Mouse (Mus musculus): Measurements from ENCODE around the gene Klk12. TPM values are rescaled to one million over a fixed set of nuclear protein-coding genes. Genes with fewer than 3 reads are reported as not detected.

The Klk12 gene
- polyA plus RNA-seq, 1 experiment from 2014 or later, result 0.19 TPM

DNA sequence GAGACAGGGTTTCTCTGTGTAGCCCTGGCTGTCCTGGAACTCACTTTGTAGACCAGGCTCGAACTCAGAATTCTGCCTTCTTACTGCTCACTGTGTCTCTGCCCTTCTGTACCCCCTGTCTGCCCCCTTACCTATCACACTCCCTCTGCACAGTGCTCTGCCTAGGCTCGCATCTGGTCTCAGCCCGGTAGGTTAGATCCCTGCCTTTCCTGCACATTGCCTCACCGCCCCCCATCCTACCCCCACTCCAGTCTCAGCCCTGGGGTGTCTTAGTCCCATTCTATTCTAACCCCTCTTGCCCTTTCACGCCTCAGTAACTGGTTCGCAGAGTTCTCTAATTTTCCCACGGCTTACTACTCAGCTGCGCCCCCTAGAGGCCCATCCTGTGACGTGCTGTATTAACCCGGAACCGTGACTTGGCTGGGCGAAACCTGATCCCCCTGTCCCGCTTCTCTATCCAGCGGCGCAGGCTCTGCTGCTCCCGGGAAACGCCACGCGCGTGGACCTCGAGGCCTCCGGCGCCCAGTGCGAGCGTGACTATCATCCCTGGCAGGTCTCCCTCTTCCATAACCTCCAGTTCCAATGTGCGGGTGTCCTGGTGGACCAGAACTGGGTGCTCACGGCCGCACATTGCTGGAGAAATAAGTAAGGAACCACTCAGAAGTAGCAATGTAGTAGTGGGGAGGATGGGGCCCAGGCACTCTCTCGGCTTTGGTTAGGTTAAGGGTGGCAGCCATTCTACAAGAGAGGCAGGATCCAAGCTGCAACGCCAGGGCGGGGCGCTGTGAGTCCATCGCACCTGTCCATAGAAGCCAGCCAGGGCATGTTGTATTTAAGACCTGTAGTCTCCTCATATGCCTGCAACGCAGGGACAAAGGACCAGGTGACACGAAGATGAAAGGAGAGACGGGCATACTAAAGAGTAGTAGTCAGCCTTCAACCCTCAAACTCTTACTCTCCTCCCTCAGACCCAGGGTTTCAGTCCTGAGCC, 13.9 kb downstream of the Klk12 start:
- peak overlapping the region; percentile 53 for H3K9ac ChIP-seq (ENCODE audit: low read length)
- 8% methylated on average over 36 of the region's 36 CpGs for WGBS

DNA sequence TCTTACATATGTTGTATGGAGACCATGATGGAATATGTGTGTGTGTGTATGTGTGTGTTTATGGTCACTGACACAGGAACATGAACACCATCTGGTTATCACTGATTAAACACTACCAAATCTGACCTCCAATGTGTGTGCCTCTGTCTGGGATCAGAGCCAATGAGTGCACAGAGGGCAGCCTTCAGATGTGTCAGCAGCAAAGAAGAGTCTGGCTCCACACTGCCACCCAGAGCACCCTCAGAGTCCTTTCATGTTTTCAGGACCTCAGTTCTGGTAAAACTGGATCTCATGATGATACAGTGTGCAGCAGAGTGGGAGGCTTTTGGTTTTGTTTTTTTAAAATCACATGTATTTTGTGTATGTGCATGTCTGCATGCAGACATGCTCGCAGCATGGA, 16.6 kb downstream of the Klk12 start:
- Histone ChIP-seq H3K4me2 (ENCODE audit: low read length) (no peak overlapping the region), H3K4me1 (ENCODE audit: control insufficient read depth, insufficient read depth, low read length) (no peaks in the 10 kb centered on the region), H3K27me3 (replicated peaks; ENCODE audit: control insufficient read depth, insufficient read depth, low read length) (no peaks in the 10 kb centered on the region), H3K27ac (ENCODE audit: low read depth, low read length) (no peak overlapping the region), H3K4me3 (ENCODE audit: low read depth, low read length) (no peak overlapping the region), H3K9me3 (replicated peaks; ENCODE audit: control insufficient read depth, low read length) (no peaks in the 10 kb centered on the region), H3K9ac (ENCODE audit: low read length) (no peak overlapping the region), H3K36me3 (ENCODE audit: control insufficient read depth, insufficient read depth, low read length) (no peaks in the 10 kb centered on the region)
- WGBS, result 92% methylated on average over 1 of the region's 1 CpGs
- ATAC-seq (no peak), DNase-seq (ENCODE audit: low spot score) (no peak)

More for the DNA sequence above, 13.9 kb downstream of the Klk12 start:
- H3K4me1 ChIP-seq (ENCODE audit: control insufficient read depth, insufficient read depth, low read length), result no peaks in the 10 kb centered on the region
- H3K36me3 ChIP-seq (ENCODE audit: control insufficient read depth, insufficient read depth, low read length), result no peaks in the 10 kb centered on the region
- no peaks in the 10 kb centered on the region for H3K27me3 ChIP-seq (replicated peaks; ENCODE audit: control insufficient read depth, insufficient read depth, low read length)
- H3K4me3 ChIP-seq (ENCODE audit: low read depth, low read length), result peak overlapping the region; percentile 20
- H3K27ac ChIP-seq (ENCODE audit: low read depth, low read length), result no peak overlapping the region
- H3K4me2 ChIP-seq (ENCODE audit: low read length), result peak overlapping the region; percentile 62
- DNase-seq (ENCODE audit: low spot score) (peak; percentile 75), ATAC-seq (peak; percentile 75)
- no peaks in the 10 kb centered on the region for H3K9me3 ChIP-seq (replicated peaks; ENCODE audit: control insufficient read depth, low read length)

DNA sequence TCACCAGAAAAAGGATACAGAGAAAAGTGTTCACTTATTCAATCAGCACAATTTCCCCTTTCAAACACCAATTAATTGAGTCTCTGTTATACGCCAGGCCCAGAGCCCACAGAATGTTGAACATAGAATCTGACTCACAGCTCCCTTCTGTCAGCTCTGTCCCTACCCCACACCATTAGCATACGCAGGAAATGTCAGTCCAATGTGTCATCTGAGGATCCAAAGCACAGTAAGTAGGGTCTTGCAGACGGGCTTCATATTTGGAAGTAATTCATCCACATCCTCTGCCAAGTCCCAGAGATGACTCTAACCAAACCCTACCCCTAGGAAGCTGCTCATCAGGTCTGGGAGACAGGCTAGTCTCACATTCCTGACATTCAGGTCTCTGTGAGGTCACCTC, 19.4 kb downstream of the Klk12 start:
- Histone ChIP-seq H3K27me3 (replicated peaks; ENCODE audit: control insufficient read depth, insufficient read depth, low read length) (no peaks in the 10 kb centered on the region), H3K4me1 (ENCODE audit: control insufficient read depth, insufficient read depth, low read length) (no peaks in the 10 kb centered on the region), H3K4me3 (ENCODE audit: low read depth, low read length) (no peak overlapping the region), H3K36me3 (ENCODE audit: control insufficient read depth, insufficient read depth, low read length) (no peaks in the 10 kb centered on the region), H3K9me3 (replicated peaks; ENCODE audit: control insufficient read depth, low read length) (no peaks in the 10 kb centered on the region), H3K9ac (ENCODE audit: low read length) (no peak overlapping the region), H3K27ac (ENCODE audit: low read depth, low read length) (no peak overlapping the region), H3K4me2 (ENCODE audit: low read length) (no peak overlapping the region)
- no peak for ATAC-seq
- DNase-seq (ENCODE audit: low spot score), result no peak
- 73% methylated on average over 3 of the region's 3 CpGs for whole genome bisulfite sequencing

DNA sequence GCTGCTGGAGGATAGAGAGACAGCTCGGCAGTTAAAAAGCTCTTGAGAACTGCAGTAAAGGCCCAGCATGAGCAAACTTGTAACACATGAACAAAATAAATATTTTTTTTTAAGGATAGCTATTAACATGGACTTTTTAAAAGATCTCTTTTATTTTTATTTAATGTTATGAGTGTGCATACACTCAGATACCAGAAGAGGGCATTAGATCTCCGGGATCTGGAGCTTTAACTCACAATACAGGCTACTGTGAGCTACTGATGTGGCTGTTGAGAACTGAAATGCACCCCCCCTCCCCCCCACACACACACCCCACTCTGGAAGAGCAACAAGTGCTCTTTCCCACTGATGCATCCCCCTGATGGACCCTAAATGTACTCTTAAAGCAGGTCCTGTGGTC, 20.6 kb downstream of the Klk12 start:
- Histone ChIP-seq H3K9ac (ENCODE audit: low read length) (no peak overlapping the region), H3K4me3 (ENCODE audit: low read depth, low read length) (no peak overlapping the region), H3K27ac (ENCODE audit: low read depth, low read length) (no peak overlapping the region), H3K9me3 (replicated peaks; ENCODE audit: control insufficient read depth, low read length) (no peaks in the 10 kb centered on the region), H3K4me2 (ENCODE audit: low read length) (no peak overlapping the region), H3K36me3 (ENCODE audit: control insufficient read depth, insufficient read depth, low read length) (no peaks in the 10 kb centered on the region), H3K4me1 (ENCODE audit: control insufficient read depth, insufficient read depth, low read length) (no peaks in the 10 kb centered on the region), H3K27me3 (replicated peaks; ENCODE audit: control insufficient read depth, insufficient read depth, low read length) (no peaks in the 10 kb centered on the region)
- WGBS, result 81% methylated on average over 2 of the region's 2 CpGs
- ATAC-seq, result no peak
- DNase-seq (ENCODE audit: low spot score), result no peak

DNA sequence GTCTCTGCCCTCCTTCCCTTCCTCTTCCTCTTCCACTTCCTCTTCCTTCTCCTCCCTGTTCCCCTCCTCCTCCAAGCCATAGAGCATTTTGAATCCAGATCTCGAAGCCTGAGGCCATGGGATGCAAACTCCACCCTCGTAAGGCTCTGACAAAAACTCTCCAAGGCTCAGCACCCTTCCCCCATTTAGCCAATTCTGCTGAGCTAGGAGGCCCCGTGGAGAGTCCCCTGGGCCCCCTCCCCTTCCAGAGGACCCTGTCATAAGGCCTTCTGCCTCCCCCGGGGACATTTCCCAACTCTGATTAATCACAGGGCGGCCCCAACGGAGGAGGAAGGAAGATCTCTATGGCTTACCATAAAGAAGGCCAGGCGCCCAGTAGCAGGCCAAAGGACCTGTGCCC, 22.9 kb downstream of the Klk12 start, which contains the start of gene Klk9:
TSS of gene Klk9 (plus strand) at position 301 of the 400 bp plus-strand sequence.
- Histone ChIP-seq H3K9me3 (replicated peaks; ENCODE audit: control insufficient read depth, low read length) (no peaks in the 10 kb centered on the region), H3K4me3 (ENCODE audit: low read depth, low read length) (no peak within 1 kb of the TSS), H3K4me1 (ENCODE audit: control insufficient read depth, insufficient read depth, low read length) (no peaks in the 10 kb centered on the region), H3K36me3 (ENCODE audit: control insufficient read depth, insufficient read depth, low read length) (no peaks in the 10 kb centered on the region), H3K4me2 (ENCODE audit: low read length) (no peak within 1 kb of the TSS), H3K9ac (ENCODE audit: low read length) (no peak within 1 kb of the TSS), H3K27me3 (replicated peaks; ENCODE audit: control insufficient read depth, insufficient read depth, low read length) (peaks cover 6% of the 10 kb centered on the region; the same call in 1 of the 2 replicates), H3K27ac (ENCODE audit: low read depth, low read length) (no peak within 1 kb of the TSS)
- WGBS, result 78% methylated on average over 7 of the region's 7 CpGs
- no peak for DNase-seq (ENCODE audit: low spot score)
- ATAC-seq, result no peak

DNA sequence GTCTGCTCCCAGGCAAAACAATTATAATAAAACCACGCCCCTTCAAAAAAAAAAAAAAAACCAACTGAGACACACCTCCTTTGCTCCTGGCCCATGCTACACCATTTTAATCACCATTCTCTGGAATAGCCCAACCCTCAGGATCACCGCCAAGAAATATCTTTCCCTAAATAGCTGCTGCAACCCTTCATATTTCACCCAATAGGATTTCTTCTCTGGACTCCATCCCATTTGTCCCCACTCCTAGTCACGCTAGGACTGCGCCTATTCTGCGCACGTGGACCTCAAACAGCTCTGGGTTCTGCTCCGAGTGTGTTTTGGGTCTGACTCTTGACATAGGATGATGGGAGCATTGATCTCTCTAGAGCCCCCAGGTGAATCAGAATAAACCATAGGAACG, 27.7 kb downstream of the Klk12 start:
- no peak for ATAC-seq
- Histone ChIP-seq H3K4me1 (ENCODE audit: control insufficient read depth, insufficient read depth, low read length) (no peaks in the 10 kb centered on the region; the same call in 1 of the 2 replicates), H3K4me2 (ENCODE audit: low read length) (peak overlapping the region; percentile 60), H3K9ac (ENCODE audit: low read length) (peak overlapping the region; percentile 38; the same call in 1 of the 2 replicates), H3K9me3 (replicated peaks; ENCODE audit: control insufficient read depth, low read length) (no peaks in the 10 kb centered on the region), H3K27me3 (replicated peaks; ENCODE audit: control insufficient read depth, insufficient read depth, low read length) (peaks cover 18% of the 10 kb centered on the region), H3K36me3 (ENCODE audit: control insufficient read depth, insufficient read depth, low read length) (no peaks in the 10 kb centered on the region), H3K27ac (ENCODE audit: low read depth, low read length) (no peak overlapping the region), H3K4me3 (ENCODE audit: low read depth, low read length) (peak overlapping the region; percentile 40)
- WGBS, result 8% methylated on average over 8 of the region's 8 CpGs
- no peak for DNase-seq (ENCODE audit: low spot score)

DNA sequence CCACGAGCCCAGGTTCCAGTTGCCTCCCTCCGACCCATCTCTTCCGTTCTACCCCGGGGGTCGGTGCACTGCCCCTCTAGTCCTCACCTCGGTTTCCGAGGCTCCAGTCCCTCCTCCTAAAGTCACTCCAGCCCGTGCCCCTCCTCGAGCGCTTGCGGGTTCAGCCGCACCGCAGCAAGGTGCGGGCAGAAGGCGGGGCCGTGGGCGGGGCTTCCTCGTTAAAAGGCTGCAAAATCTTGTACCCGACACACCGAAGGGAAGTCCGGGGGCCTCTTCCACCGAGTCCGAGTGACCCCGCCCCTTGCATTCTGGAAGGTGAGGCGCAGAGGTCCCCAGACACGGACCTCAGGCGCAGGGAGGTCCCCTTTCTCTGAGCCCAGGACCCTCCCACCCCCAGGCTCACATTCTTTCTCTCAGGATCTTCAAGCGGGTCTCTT, 28.7 kb downstream of the Klk12 start, which contains the start of gene Klk8:
TSS of gene Klk8 (plus strand) at position 245 of the 437 bp plus-strand sequence.
- Histone ChIP-seq H3K36me3 (ENCODE audit: control insufficient read depth, insufficient read depth, low read length) (no peaks in the 10 kb centered on the region), H3K4me3 (ENCODE audit: low read depth, low read length) (peak within 1 kb of the TSS; percentile 40), H3K9ac (ENCODE audit: low read length) (peak within 1 kb of the TSS; percentile 38), H3K4me2 (ENCODE audit: low read length) (peak within 1 kb of the TSS; percentile 60), H3K27me3 (replicated peaks; ENCODE audit: control insufficient read depth, insufficient read depth, low read length) (peaks cover 18% of the 10 kb centered on the region), H3K27ac (ENCODE audit: low read depth, low read length) (no peak within 1 kb of the TSS), H3K9me3 (replicated peaks; ENCODE audit: control insufficient read depth, low read length) (no peaks in the 10 kb centered on the region), H3K4me1 (ENCODE audit: control insufficient read depth, insufficient read depth, low read length) (no peaks in the 10 kb centered on the region; the same call in 1 of the 2 replicates)
- DNase-seq (ENCODE audit: low spot score) (no peak), ATAC-seq (peak; percentile 32; the same call in 1 of the 2 replicates)
- under 1% methylated on average over 28 of the region's 28 CpGs for WGBS

DNA sequence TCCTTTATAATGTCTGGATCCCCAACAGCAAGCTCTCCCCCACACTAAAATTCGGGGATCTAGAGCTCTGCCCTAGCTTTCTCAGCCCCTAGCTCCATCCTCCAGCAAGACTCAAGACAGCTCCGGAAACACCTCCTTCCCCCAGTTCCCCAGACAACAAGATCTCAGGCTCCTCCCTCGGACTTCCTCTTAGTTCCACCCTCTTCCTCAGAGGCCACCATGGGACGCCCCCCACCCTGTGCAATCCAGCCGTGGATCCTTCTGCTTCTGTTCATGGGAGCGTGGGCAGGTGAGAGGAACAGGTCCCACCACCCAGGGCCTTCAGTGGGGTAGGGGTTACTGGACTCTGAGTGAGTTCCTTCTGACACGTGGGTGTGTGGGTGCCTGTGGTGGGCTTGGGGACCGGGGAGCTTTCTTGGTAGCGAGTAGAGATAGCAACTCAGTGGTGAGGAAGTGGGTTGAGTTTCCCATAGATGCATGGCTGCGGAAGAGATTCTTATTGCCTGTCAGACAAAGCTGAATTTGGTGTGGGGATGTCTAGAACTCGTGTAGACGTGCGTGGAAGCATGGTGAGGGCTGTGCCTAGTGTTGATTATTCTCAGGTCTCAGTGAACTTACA, 29.3 kb downstream of the Klk12 start:
- peak overlapping the region; percentile 60 for H3K4me2 ChIP-seq (ENCODE audit: low read length)
- no peaks in the 10 kb centered on the region; the same call in 1 of the 2 replicates for H3K4me1 ChIP-seq (ENCODE audit: control insufficient read depth, insufficient read depth, low read length)
- H3K27me3 ChIP-seq (replicated peaks; ENCODE audit: control insufficient read depth, insufficient read depth, low read length), result peaks cover 18% of the 10 kb centered on the region
- DNase-seq (ENCODE audit: low spot score), result no peak
- H3K9ac ChIP-seq (ENCODE audit: low read length), result no peak overlapping the region
- WGBS, result 39% methylated on average over 13 of the region's 13 CpGs
- peak overlapping the region; percentile 40 for H3K4me3 ChIP-seq (ENCODE audit: low read depth, low read length)
- no peaks in the 10 kb centered on the region for H3K9me3 ChIP-seq (replicated peaks; ENCODE audit: control insufficient read depth, low read length)
- H3K27ac ChIP-seq (ENCODE audit: low read depth, low read length), result no peak overlapping the region
- H3K36me3 ChIP-seq (ENCODE audit: control insufficient read depth, insufficient read depth, low read length), result no peaks in the 10 kb centered on the region
- ATAC-seq, result peak; percentile 23; the same call in 1 of the 2 replicates

Measured in forebrain, embryonic 14.5 days (tissue).